Mouse (Mus musculus) adrenal gland, postnatal 25 days (tissue): Measurements from ENCODE around the gene Gfy. TPM values are rescaled to one million over a fixed set of nuclear protein-coding genes. Genes with fewer than 3 reads are reported as not detected.

Experiments used
- DNase-seq: peaks from one replicate; pipeline ENCODE4 v3.0.0; 2021; ENCODE audit warnings: mixed read lengths
- total RNA-seq: library from RNA; stranded (reverse); gene quantifications from 2 replicates; pipeline ENCODE4 v1.2.3, GENCODE M21; 2021

The Gfy gene
- total RNA-seq, 1 experiment from 2014 or later: not detected

DNA sequence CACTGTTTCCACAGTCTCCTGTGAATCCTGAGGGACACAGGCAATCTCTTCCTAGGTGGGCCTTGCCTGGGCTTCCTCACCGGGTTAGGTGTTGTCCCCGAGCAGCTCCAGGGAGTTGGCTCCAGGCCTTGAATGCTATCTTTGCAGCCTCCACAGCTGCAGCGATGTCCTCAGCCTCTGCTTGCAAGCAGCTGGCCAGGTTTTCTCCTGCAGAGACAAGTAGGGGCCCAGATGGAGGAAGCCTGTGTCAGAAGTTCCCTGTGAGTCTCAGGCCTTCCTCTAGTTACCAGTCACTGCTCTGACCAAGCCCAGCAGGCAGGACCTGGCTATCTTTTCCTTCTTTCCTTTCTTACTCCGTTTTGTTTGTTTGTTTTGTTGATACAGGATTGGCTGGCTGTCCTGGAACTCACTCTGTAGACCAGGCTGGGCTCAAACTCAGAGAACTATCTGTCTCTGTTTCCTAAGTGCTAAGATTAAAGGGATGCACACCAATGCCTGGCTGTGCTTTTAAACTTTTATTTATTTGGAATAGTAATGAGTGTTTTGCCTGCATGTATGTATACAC, 30.8 kb downstream of the Gfy start:
- no peak for DNase-seq

GRCm38 (mm10) chr7:45147899-45148298, 31.5 kb downstream of the Gfy start:
- DNase-seq: no peak

DNA sequence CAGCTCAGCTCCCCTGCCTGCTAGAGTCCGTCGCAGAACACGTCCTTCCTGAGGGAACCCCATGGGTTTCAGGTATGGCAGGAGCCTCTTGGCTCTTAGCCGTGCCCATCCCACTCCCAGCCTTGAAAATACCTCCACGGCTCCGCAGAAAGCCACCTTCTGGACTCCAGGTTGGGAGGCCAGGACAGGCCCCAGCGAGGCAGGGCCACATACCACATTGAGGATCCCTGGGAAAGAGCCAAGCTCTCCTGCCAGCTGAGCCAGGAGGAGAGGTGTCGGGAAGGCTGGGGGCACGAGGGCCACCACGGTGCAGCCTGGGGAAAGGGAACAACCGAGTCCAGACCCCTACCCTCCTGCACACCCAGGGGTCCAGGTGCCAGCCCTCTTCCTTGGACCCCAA, 32.1 kb downstream of the Gfy start:
- DNase-seq: no peak

GRCm38 (mm10) chr7:45145460-45145859, 33.9 kb downstream of the Gfy start:
- DNase-seq: no peak

GRCm38 (mm10) chr7:45144368-45145174, 34.8 kb downstream of the Gfy start:
- DNase-seq: no peak

GRCm38 (mm10) chr7:45141914-45142313, 37.5 kb downstream of the Gfy start:
- DNase-seq: no peak

DNA sequence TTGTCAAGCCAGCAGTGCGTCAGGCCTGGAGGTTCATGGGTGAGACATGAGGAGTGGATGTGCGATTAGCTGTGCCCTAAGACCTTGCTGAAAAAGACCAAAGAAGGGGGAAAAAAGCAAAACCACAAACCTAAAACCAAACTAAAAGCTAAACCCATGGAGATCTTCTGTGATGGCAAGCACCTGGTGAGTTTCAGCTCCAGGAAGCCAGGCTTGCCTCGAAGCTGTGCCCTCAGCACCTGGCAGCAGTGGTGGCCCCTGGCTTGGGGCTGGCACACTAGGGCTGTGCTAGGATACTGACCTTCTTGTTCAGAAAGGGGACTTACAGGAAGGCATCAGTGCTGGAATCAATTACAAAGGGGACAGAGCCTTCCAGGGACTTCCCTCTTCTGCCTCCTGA, 38.0 kb downstream of the Gfy start:
- DNase-seq: no peak

- DNase-seq: peak; percentile 47
Observed at GRCm38 (mm10) chr7:45139904-45140723, 39.3 kb downstream of the Gfy start.

DNA sequence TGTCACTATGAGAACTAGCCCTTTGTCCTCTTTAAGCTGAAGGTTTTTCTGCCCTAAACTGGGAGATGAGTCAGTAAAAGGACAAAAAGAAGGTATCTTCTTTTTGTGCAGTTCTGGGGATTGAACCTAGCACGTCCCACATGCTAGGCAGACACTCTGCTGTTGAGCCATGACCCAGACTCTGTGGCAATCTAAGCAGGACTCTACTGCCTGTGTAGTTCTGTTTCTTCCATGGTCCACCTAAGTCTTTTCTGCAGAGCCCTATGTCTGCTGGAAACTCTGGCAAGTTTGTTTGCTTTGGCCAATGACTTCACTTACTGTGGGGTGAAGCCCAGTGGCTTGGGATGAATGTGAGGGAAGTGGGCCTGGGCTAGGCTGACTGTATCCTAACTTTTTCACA, 41.0 kb downstream of the Gfy start:
- DNase-seq: no peak

DNA sequence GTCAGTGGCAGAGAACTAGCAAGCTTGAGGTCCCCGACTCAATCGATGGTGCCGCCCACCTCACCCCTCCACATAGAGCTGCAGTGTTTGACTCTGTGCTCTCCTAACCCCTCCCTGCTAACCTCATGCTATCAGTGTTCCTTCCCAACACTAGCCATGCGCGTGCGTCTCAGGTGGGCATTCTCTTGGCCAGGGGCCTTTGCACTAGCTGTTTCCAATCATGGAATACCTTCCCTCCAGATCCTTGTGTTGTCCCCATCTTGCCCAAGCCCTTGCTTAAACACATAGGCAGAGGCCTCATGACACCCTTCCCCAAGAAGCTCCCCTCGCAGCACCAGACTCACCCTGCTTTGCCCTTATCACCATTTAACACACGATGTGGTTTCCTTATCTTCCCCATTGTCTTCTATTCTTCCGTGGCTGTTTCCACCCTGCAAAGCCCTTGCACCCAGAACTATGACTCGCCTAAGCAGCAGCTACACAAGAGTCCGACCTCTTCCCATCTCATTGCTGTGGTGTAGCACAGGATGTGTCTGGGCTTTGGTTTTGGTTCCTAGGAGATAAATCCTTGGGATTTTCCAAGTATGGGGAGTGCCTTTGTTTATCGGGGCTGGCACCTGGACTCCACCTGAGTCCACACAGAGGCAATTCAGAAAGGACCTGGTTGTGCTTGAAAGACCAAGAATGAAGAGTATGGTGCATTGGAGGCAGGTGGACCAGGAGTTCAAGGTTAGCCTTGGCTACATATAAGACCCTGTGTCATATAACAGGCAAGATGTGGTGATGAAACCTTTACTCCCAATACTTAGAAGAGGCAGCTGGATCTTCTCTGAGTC, 42.0 kb downstream of the Gfy start:
- no peak for DNase-seq

GRCm38 (mm10) chr7:45135993-45136567, 43.3 kb downstream of the Gfy start, which contains the start of the genes Gm45713 and Flt3l:
Gene Gm45713, minus strand, starts transcription at chr7:45136231.
Gene Flt3l, minus strand, starts transcription at chr7:45136432.
- DNase-seq: peak; percentile 92

- no peak for DNase-seq
Observed at GRCm38 (mm10) chr7:45135370-45135769, 44.0 kb downstream of the Gfy start.

DNA sequence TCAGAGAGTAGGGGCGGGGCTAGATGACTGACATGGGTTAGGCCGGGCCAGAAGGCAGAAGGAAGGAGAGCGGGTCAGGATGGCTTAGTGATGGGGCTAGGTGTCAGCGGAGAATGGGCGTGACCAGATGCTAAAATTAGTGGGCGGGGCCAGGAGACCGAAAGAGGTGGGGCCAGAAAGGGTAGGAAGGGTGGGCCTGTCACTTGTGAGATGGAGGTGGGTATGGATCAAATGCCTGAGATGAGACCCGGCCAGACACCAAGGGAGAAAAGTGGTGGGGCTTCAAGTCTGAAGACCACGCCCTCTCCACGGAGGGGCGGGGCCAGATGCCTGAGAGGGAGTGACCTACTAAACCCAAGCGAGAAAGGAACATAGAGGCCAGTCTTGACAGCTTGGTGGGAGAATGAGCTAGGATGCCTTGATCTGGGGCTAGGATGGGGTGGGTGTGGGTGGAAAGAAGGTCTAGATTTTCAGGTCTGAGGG, 44.8 kb downstream of the Gfy start:
- no peak for DNase-seq

DNA sequence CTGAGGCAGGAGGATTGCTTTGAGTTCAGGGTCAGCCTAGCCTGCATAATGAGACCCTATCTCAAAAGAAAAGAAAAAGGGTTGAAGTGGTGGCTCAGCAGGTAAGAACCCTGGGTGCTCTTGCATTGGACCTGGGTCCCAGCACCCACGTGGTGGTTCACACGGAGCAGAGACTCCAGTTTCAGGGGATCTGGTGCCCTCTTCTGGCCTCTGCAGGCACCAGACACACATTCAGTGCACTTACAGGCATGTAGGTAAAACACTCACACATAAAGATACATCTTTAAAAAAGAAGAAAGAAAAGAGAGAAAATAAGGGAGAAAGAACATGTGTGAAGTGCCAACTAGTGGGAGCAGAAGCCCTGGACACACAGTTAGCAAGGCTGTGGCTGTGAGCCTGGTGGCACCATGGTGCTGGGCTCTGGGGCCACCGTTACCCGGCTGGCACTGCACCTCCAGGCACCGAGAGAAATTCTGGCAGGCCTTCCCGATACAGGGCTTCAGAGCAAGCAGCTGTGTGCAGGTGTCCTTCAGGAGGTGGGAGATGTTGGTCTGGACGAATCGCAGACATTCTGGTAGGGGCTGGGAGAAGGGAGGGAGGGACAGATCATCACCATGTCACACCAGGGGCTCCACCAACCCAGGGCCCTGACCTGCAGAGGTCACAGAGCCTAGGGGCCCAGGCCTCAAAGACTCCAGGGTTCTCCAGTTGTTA, 45.8 kb downstream of the Gfy start:
- no peak for DNase-seq

GRCm38 (mm10) chr7:45131850-45132249, 47.5 kb downstream of the Gfy start:
- DNase-seq: no peak

DNA sequence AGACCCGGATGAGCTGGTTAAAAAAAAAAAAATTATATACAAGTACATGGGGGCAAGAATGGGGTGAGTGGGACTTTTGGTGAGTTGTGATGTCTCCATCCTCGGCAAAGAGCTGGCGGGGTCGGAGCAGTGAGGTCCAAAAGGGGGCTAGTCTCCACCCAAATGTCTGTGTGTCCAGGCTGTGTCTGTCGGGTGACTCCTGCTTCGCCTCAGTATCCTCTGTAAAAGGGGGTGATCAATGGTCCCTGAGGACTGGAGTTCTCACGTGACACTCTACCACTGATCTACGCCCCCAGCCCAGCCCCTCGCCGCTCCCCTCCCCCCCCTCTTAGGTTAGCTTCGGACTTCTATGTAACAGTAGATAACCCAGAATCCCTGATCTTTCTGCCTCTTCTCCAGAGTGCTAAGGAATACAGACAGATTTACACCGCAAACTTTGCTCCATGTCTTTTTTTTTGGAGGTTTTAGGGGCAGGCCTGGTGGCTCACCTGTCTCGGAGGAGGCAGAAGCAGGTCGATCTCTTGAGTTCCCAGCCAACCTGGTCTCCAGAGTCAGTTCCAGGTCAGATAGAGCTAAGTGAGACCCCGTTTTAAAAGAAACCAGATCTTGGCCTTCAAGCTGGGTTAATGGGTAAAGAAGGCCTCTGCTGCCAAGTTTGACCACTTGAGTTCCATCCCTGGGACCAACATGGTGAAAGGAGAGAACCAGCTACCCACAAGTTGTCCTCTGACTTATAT, 49.4 kb downstream of the Gfy start:
- DNase-seq: no peak

GRCm38 (mm10) chr7:45129318-45129717, 50.1 kb downstream of the Gfy start:
- no peak for DNase-seq

GRCm38 (mm10) chr7:45128624-45129246, 50.6 kb downstream of the Gfy start, which contains the start of gene Rpl13a:
Gene Rpl13a, minus strand, starts transcription at chr7:45128761.
- DNase-seq: peak; percentile 94

DNA sequence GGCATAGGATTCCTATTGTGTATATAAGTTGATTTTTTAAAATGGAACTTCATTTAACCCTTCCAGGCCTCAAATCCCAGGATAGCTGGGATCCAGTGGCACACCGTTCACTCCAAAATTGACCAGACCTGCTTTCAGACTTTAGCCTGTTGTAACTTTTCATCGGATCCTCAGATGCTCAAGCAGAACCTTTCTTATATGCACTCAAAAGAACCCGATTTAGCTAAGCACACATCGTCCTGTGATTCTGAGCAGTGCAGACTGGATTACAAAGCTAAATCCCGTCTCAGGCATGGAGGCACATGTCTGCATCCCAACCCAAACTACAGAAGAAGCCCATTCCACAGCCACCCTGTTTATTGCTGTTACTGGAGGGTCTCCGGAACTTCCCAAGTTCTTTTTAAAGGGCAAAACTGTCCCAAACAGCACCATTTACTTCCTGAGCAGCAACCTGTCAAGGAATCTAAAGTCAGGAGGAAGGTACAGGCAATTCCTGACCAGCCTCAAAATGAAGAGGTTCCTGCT, 51.6 kb downstream of the Gfy start:
- no peak for DNase-seq
